In the genomic region with DNA sequence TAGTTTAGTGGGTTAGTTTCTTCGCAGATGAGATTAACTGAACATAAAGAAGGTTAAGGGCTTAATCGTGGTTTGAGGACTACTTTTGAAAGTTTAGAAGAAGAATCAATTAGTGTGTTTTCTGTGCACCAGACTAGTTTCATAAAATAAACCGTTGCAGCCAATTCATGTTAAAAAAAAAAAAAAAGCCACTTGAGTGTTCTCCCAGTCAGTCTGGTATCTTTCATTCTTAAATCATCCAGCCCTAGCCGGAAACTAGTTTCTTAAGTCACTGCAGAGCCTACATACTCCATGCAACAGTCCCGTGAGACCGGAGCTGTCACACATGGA, we compare ENCODE assay signal across 8 mouse cellular contexts. TPM values are rescaled to one million over a fixed set of nuclear protein-coding genes. Genes with fewer than 3 reads are reported as not detected.
A peak's percentile ranks its signal among the peaks of the same experiment; 100 is the strongest.
DNase-seq lines count a peak whose midpoint lies in the region; ATAC-seq and TF ChIP-seq lines count a peak whose summit lies in the region.

No protein-coding gene starts in this region.

- no peak overlapping the region for H3K27ac ChIP-seq in left cerebral cortex, adult 2 months
- no peak overlapping the region for H3K27ac ChIP-seq in embryonic facial prominence, embryonic 11.5 days (replicated peaks; ENCODE audit: low read depth, low read length)
- H3K27ac ChIP-seq in intestine, embryonic 15.5 days = peak overlapping the region; percentile 97

- no peaks in the 10 kb centered on the region for H3K4me1 ChIP-seq in embryonic facial prominence, embryonic 11.5 days (ENCODE audit: control insufficient read depth, insufficient read depth, low read length)
- H3K4me1 ChIP-seq in intestine, embryonic 15.5 days (replicated peaks) = peaks cover 5% of the 10 kb centered on the region; the same call in 1 of the 2 replicates

- no peak for TF ChIP-seq POLR2A in myocyte (IDR thresholded peaks at IDR 0.05; ENCODE audit: insufficient read length, low read depth)

- H3K36me3 ChIP-seq in embryonic facial prominence, embryonic 11.5 days (replicated peaks; ENCODE audit: control insufficient read depth, insufficient read depth, low read depth, low read length) = no peaks in the 10 kb centered on the region
- H3K36me3 ChIP-seq in intestine, embryonic 15.5 days = no peaks in the 10 kb centered on the region
- no peaks in the 10 kb centered on the region for H3K36me3 ChIP-seq in myocyte (ENCODE audit: control insufficient read depth, insufficient read depth)

- H3K9me3 ChIP-seq in embryonic facial prominence, embryonic 11.5 days (replicated peaks; ENCODE audit: control insufficient read depth, low read length) = no peaks in the 10 kb centered on the region
- no peaks in the 10 kb centered on the region for H3K9me3 ChIP-seq in intestine, embryonic 15.5 days

- WGBS in embryonic facial prominence, embryonic 11.5 days = 23% methylated on average over 6 of the region's 6 CpGs
- WGBS in intestine, embryonic 15.5 days = 11% methylated on average over 6 of the region's 6 CpGs

- H3K9ac ChIP-seq in embryonic facial prominence, embryonic 11.5 days (replicated peaks; ENCODE audit: low read length) = peak overlapping the region; percentile 82
- H3K9ac ChIP-seq in intestine, embryonic 15.5 days = peak overlapping the region; percentile 92

- TF ChIP-seq CTCF in left cerebral cortex, adult 2 months (IDR thresholded peaks at IDR 0.05) = no peak

- no peaks in the 10 kb centered on the region for H3K27me3 ChIP-seq in embryonic facial prominence, embryonic 11.5 days (ENCODE audit: control insufficient read depth, insufficient read depth, low read length)
- no peaks in the 10 kb centered on the region for H3K27me3 ChIP-seq in intestine, embryonic 15.5 days (replicated peaks)
- H3K27me3 ChIP-seq in myocyte (ENCODE audit: control insufficient read depth, insufficient read depth, insufficient read length) = no peaks in the 10 kb centered on the region

- peak; percentile 35; the same call in 1 of the 2 replicates for ATAC-seq in embryonic facial prominence, embryonic 11.5 days (replicated peaks; ENCODE audit: insufficient number of reproducible peaks, low FRiP score, low TSS enrichment, low read depth)
- ATAC-seq in intestine, embryonic 15.5 days = no peak

- DNase-seq in left cerebral cortex, adult 2 months (ENCODE audit: extremely low spot score in 1 of 2, low spot score in 2 of 2) = no peak
- DNase-seq in left cerebral cortex, adult 18-20 months (ENCODE audit: low spot score in 2 of 2) = no peak
- DNase-seq in embryonic facial prominence, embryonic 11.5 days (ENCODE audit: low spot score) = no peak
- no peak for DNase-seq in urinary bladder, postnatal 36 days (ENCODE audit: low spot score in 2 of 2)
- no peak for DNase-seq in adrenal gland, adult 18-20 months (ENCODE audit: low spot score in 2 of 2)
- DNase-seq in cerebellum, postnatal 14 days = no peak

- H3K4me2 ChIP-seq in embryonic facial prominence, embryonic 11.5 days (ENCODE audit: low read depth, low read length) = peak overlapping the region; percentile 92
- H3K4me2 ChIP-seq in intestine, embryonic 15.5 days (replicated peaks) = peak overlapping the region; percentile 83
- peak overlapping the region; percentile 87 for H3K4me2 ChIP-seq in myocyte (ENCODE audit: low read depth)

- intact Hi-C loops in left cerebral cortex, adult 2 months (cut with DNase I) = loop anchor here (5.0 kb wide), 1 partner anchor 190 kb away; a partner anchor contains a TSS

- peak overlapping the region; percentile 95 for H3ac ChIP-seq in myocyte (ENCODE audit: control insufficient read depth, insufficient read length)

- H3K79me2 ChIP-seq in myocyte (ENCODE audit: control insufficient read depth, insufficient read depth) = peaks cover 31% of the 10 kb centered on the region

- H3K4me3 ChIP-seq in left cerebral cortex, adult 2 months = peak overlapping the region; percentile 99
- peak overlapping the region; percentile 74 for H3K4me3 ChIP-seq in embryonic facial prominence, embryonic 11.5 days (ENCODE audit: low read depth, low read length)
- H3K4me3 ChIP-seq in intestine, embryonic 15.5 days (replicated peaks) = peak overlapping the region; percentile 94
- peak overlapping the region; percentile 79 for H3K4me3 ChIP-seq in myocyte

TF ChIP-seq in myocyte, 11 proteins besides CTCF, POLR2A, EP300 and RAD21:
- TF ChIP-seq USF1 (IDR thresholded peaks at IDR 0.05; ENCODE audit: low read depth) (no peak), REST (IDR thresholded peaks at IDR 0.05; ENCODE audit: insufficient read depth, insufficient read length) (no peak), SRF (IDR thresholded peaks at IDR 0.05; ENCODE audit: control insufficient read depth, insufficient read length, low read depth) (no peak), MYOD1 (IDR thresholded peaks at IDR 0.05; ENCODE audit: control insufficient read depth in 1 of 3, insufficient read length in 2 of 3, low read depth in 2 of 3) (no peak), CEBPB (IDR thresholded peaks at IDR 0.05; ENCODE audit: insufficient read depth, poor library complexity, severe bottlenecking) (no peak)

RNA-seq across cellular contexts. Expression of a gene that starts 1.3 kb away (rescaled TPM):
- total RNA-seq in left cerebral cortex, adult 2 months (2021) = 100 to 1,000 TPM; 106 to 115 TPM
- 10 to 100 TPM; 99.6 to 99.8 TPM for total RNA-seq in left cerebral cortex, adult 18-20 months (2021)
- polyA plus RNA-seq in embryonic facial prominence, embryonic 11.5 days (2014; fragmentation: Nextera tagmentation; extraction: Ambion mirVana) = 37.3 and 37.4 TPM in 2 replicates
- polyA plus RNA-seq in intestine, embryonic 15.5 days (2015; fragmentation: Nextera tagmentation; extraction: Ambion mirVana) = 40.9 and 41.2 TPM in 2 replicates
- 15.7 TPM for polyA plus RNA-seq in myocyte (2012; fragmentation: generic; extraction: Trizol)
- total RNA-seq in adrenal gland, adult 18-20 months (2021) = 100 to 1,000 TPM in 1 of 2 experiments, 10 to 100 TPM in 1; 70.8 to 108 TPM

RNA-seq across cellular contexts. Expression of a gene that starts 1.4 kb away (rescaled TPM):
- 10 to 100 TPM; 17.4 to 19.2 TPM for total RNA-seq in left cerebral cortex, adult 2 months (2021)
- total RNA-seq in left cerebral cortex, adult 18-20 months (2021) = 10 to 100 TPM; 15.7 to 16.6 TPM
- 33.4 and 35.2 TPM in 2 replicates for polyA plus RNA-seq in embryonic facial prominence, embryonic 11.5 days (2014; fragmentation: Nextera tagmentation; extraction: Ambion mirVana)
- 25.7 and 26.3 TPM in 2 replicates for polyA plus RNA-seq in intestine, embryonic 15.5 days (2015; fragmentation: Nextera tagmentation; extraction: Ambion mirVana)
- polyA plus RNA-seq in myocyte (2012; fragmentation: generic; extraction: Trizol) = 8.6 TPM
- 10 to 100 TPM; 15.2 to 16.7 TPM for total RNA-seq in adrenal gland, adult 18-20 months (2021)

RNA-seq across cellular contexts. Expression of a gene that starts 55.8 kb away (rescaled TPM):
- total RNA-seq in left cerebral cortex, adult 2 months (2021) = not detected
- total RNA-seq in left cerebral cortex, adult 18-20 months (2021) = not detected
- polyA plus RNA-seq in embryonic facial prominence, embryonic 11.5 days (2014; fragmentation: Nextera tagmentation; extraction: Ambion mirVana) = not detected in 2 replicates
- not detected in 2 replicates for polyA plus RNA-seq in intestine, embryonic 15.5 days (2015; fragmentation: Nextera tagmentation; extraction: Ambion mirVana)
- polyA plus RNA-seq in myocyte (2012; fragmentation: generic; extraction: Trizol) = not detected
- total RNA-seq in adrenal gland, adult 18-20 months (2021) = not detected
